Mouse (Mus musculus): ENCODE data around the gene Nfatc2. TPM values are rescaled to one million over a fixed set of nuclear protein-coding genes. Genes with fewer than 3 reads are reported as not detected.

The Nfatc2 gene
- polyA plus RNA-seq, 1 experiment from 2014 or later = 9.7 TPM

DNA sequence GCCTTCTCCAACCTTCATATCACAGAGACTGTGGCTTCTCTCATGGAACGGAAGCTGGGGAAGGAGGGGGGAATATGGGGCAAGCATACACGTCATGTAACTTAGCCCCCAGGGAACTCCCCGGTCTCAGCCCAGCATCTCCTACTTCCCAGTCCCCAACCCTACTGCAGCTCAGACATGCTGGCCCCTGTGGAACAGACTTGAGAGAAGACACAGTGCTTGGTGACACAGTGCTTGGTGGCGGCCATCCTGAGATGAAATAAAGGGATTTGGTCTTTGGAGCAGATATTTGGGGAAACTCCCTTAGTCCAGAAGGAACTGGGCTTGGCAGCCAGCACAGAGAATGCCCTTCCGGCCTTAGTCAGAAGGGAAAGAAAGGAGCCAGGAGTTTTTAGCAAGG is 87.3 kb downstream of the Nfatc2 start:
- no peak for ATAC-seq (replicated peaks; ENCODE audit: insufficient number of reproducible peaks, insufficient read depth, low FRiP score, low read depth)

DNA sequence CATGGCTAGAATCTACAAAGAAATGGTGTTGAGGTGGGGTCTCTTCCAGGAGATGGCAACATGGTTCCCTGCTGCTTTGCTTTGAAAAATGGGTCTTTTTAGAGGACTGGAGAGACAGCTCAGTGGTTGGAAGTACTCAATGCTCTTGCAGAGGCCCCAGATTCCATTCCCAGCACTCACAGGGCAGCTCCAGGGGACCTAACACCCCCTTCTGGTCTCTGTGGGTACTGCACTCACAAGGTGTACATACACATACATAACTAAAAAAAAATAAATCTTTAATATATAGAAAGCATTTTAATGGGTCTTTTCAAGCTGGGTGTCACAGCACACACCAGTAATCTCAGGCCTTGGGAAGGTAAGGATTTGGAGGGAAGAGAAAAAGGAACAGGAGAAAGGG is 89.9 kb downstream of the Nfatc2 start:
- H3K4me1 ChIP-seq (replicated peaks) = no peaks in the 10 kb centered on the region; the same call in 1 of the 2 replicates
- no peak for ATAC-seq (replicated peaks; ENCODE audit: insufficient number of reproducible peaks, insufficient read depth, low FRiP score, low read depth)
- H3K9ac ChIP-seq = no peak overlapping the region
- H3K9me3 ChIP-seq (replicated peaks) = no peaks in the 10 kb centered on the region
- H3K27me3 ChIP-seq = no peaks in the 10 kb centered on the region
- H3K27ac ChIP-seq = no peak overlapping the region
- no peak overlapping the region for H3K4me3 ChIP-seq
- no peak overlapping the region for H3K4me2 ChIP-seq
- H3K36me3 ChIP-seq = 0 out of 2 replicates have a peak, but pooled peaks cover 2% of the 10 kb centered on the region

More for the DNA sequence above, 87.3 kb downstream of the Nfatc2 start:
- H3K27ac ChIP-seq = no peak overlapping the region
- H3K36me3 ChIP-seq = no peaks in the 10 kb centered on the region
- H3K9ac ChIP-seq = no peak overlapping the region
- no peaks in the 10 kb centered on the region for H3K27me3 ChIP-seq
- H3K4me1 ChIP-seq (replicated peaks) = peaks cover 6% of the 10 kb centered on the region
- no peaks in the 10 kb centered on the region for H3K9me3 ChIP-seq (replicated peaks)
- no peak overlapping the region for H3K4me2 ChIP-seq
- WGBS = 70% methylated on average over 5 of the region's 5 CpGs
- no peak overlapping the region for H3K4me3 ChIP-seq

DNA sequence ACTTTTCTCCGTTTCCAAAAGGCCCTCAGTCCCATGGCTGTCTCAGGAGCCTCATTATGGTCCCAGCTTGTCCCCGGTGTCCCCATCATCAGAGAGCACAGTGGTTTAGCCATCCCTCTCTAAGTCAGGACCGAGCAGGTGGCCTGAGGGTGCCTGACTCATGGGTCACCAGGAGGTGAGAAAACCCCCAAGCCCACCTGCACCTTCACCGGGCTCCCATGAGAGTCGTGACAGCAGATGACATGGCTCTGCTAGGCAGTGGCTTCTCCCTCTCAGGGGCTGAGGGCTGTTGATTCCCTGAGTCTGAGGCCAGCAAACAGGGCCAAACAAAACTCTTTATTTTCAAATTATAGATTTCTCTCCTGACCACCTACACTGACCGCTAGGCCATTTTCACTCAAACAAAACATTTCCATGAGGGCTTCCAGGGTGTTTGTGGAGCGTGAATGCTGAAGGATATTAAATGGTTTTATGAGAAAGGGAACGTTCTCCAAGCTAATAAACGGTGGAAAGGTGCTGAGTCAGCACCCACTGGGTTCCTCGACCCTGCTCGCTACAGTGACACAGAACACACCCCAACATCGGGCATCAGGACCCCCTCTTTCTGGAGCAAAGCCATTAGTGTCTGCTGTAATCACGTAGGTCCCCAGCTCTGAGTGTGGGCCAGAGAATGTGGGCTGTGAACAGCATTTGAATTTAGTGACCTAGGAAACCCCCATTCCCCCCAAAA is 92.8 kb downstream of the Nfatc2 start:
- Histone ChIP-seq H3K36me3 (0 out of 2 replicates have a peak, but pooled peaks cover 6% of the 10 kb centered on the region), H3K4me3 (no peak overlapping the region), H3K9ac (no peak overlapping the region), H3K27ac (no peak overlapping the region), H3K9me3 (replicated peaks) (no peaks in the 10 kb centered on the region), H3K4me2 (no peak overlapping the region), H3K4me1 (replicated peaks) (no peaks in the 10 kb centered on the region), H3K27me3 (no peaks in the 10 kb centered on the region)
- 80% methylated on average over 13 of the region's 13 CpGs for WGBS
- ATAC-seq (replicated peaks; ENCODE audit: insufficient number of reproducible peaks, insufficient read depth, low FRiP score, low read depth) = no peak

DNA sequence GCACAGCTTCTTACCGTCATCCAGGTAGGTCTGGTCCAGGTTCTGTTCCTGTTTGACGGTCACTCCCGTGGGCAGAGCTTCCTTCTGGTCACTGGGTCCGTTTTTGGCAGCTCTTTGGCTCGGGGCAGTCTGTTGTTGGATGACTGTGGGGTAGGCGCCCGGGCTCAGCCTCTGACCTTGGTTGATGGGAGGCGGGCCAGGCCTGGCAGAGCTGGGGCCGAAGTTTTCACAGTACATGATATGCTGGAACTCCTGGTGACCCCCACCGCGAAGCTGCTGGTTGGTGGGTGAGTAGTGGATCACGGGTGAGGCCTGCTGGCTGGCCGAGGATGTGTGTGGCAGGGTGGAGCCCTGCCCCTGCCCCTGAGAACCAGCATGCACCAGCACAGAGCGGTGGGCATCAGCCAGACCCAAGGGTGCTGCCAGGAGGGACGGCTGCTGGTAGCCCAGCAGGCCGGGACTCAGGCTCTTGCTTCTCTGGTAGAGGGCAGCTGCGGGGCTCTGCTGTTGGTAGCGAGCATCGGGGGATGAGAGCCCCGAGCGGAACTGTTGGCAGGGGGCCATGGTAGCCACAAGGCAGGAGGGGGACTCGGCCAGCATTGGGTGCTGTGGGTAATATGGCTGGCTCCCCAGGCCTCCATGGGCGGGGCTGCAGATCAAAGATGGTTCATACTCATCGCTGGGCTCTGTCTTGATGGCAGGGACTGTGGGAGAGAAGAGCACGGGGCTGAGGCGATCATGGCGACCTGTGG is 96.8 kb downstream of the Nfatc2 start:
- Histone ChIP-seq H3K4me2 (no peak overlapping the region), H3K9ac (no peak overlapping the region), H3K4me3 (no peak overlapping the region), H3K36me3 (0 out of 2 replicates have a peak, but pooled peaks cover 6% of the 10 kb centered on the region), H3K27ac (no peak overlapping the region), H3K27me3 (no peaks in the 10 kb centered on the region), H3K4me1 (replicated peaks) (peaks cover 6% of the 10 kb centered on the region), H3K9me3 (replicated peaks) (no peaks in the 10 kb centered on the region)
- ATAC-seq (replicated peaks; ENCODE audit: insufficient number of reproducible peaks, insufficient read depth, low FRiP score, low read depth) = no peak
- 84% methylated on average over 27 of the region's 27 CpGs for WGBS

DNA sequence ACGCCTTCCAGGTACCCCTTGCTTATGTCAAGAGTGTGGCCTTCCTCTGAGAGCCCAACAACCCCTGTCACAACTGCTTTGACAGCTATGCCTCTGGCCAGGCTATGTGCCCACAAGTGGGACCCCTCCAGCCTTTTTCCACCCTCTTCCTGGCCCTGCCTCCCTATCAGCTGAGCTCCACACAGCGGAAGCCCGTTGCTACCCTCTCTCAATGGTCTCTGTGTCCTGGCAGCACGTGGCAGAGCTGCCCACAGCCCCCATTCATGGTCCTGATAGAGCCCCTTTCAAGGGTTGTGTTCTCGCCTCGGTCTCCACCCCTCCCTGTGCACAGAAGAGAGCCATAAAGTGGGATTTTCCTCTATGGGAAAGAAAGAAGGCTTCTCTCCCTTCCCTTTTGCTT is 97.7 kb downstream of the Nfatc2 start:
- Histone ChIP-seq H3K27me3 (no peaks in the 10 kb centered on the region), H3K36me3 (peaks cover 6% of the 10 kb centered on the region; the same call in 1 of the 2 replicates), H3K4me1 (replicated peaks) (peaks cover 6% of the 10 kb centered on the region), H3K9ac (no peak overlapping the region), H3K4me2 (no peak overlapping the region), H3K4me3 (no peak overlapping the region), H3K27ac (no peak overlapping the region), H3K9me3 (replicated peaks) (no peaks in the 10 kb centered on the region)
- WGBS = 70% methylated on average over 6 of the region's 6 CpGs
- no peak for ATAC-seq (replicated peaks; ENCODE audit: insufficient number of reproducible peaks, insufficient read depth, low FRiP score, low read depth)

DNA sequence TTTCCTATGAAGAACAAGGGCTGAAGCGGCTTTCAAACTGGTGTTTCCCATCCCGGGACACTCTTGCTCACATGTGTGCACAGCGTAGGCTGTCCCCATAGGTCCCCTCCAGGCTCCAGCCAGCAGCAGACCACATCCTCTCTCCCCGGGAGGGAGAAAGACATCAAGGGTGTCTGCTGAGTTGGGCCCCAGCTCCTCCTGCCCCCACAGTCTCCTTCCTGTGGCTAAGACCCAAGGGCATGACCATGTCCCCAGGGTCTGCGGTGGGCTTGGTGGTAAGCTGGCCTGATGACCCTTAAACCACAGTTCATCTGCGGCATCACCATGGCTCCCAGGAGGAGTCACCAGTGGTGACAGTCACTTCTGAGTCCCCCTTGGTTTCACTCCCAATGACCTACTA is 100.7 kb downstream of the Nfatc2 start:
- no peaks in the 10 kb centered on the region for H3K27me3 ChIP-seq
- no peak overlapping the region for H3K4me2 ChIP-seq
- no peak overlapping the region for H3K4me3 ChIP-seq
- H3K36me3 ChIP-seq = peaks cover 7% of the 10 kb centered on the region; the same call in 1 of the 2 replicates
- no peak for ATAC-seq (replicated peaks; ENCODE audit: insufficient number of reproducible peaks, insufficient read depth, low FRiP score, low read depth)
- H3K4me1 ChIP-seq (replicated peaks) = peaks cover 6% of the 10 kb centered on the region
- no peak overlapping the region for H3K9ac ChIP-seq
- H3K27ac ChIP-seq = no peak overlapping the region
- WGBS = 75% methylated on average over 6 of the region's 6 CpGs
- no peaks in the 10 kb centered on the region for H3K9me3 ChIP-seq (replicated peaks)

DNA sequence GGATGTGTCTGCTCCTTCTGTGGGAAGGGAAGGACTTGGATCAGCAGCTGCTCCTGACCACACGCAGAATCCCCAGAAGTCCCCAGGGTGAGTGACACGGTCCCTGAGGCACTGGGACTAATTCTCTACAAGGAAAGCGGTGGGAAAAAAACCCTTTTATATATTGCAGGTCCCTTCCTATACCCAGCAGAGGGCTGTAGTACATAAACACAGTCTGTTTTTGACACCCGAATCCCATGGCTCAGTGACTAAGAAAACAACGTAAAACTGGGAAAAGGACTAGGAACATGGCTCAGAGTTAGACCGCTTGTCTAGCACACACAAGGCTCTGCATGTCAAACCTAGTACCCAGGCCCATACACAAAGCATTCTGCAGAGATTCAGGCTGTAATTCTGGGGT is 101.2 kb downstream of the Nfatc2 start:
- no peak for ATAC-seq (replicated peaks; ENCODE audit: insufficient number of reproducible peaks, insufficient read depth, low FRiP score, low read depth)
- H3K4me3 ChIP-seq = no peak overlapping the region
- H3K4me1 ChIP-seq (replicated peaks) = peaks cover 6% of the 10 kb centered on the region
- peaks cover 7% of the 10 kb centered on the region; the same call in 1 of the 2 replicates for H3K36me3 ChIP-seq
- WGBS = 69% methylated on average over 6 of the region's 6 CpGs
- no peaks in the 10 kb centered on the region for H3K27me3 ChIP-seq
- H3K9me3 ChIP-seq (replicated peaks) = no peaks in the 10 kb centered on the region
- no peak overlapping the region for H3K4me2 ChIP-seq
- no peak overlapping the region for H3K27ac ChIP-seq
- H3K9ac ChIP-seq = no peak overlapping the region

DNA sequence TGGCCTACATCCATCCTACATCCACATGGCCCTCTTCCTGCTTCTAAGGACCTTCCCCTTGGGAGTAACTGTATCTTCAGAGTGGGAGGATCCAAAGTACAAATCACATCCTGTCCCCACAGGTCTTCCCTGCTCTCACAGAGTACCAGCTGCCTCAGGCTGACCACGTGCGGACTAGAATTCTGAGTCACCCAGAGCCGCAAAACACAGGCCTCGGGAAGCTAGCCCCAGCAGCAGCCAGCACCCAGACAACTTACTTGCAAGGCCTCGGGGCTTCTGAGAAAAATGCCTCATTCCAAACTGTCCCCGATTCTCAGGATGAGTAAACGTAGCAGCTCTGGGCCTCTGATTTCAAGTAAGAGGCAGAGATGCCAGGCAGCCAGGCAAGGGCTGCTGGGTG is 109.7 kb downstream of the Nfatc2 start:
- no peak overlapping the region for H3K9ac ChIP-seq
- WGBS = 62% methylated on average over 7 of the region's 7 CpGs
- no peak overlapping the region for H3K4me3 ChIP-seq
- H3K4me1 ChIP-seq (replicated peaks) = peaks cover 18% of the 10 kb centered on the region
- ATAC-seq (replicated peaks; ENCODE audit: insufficient number of reproducible peaks, insufficient read depth, low FRiP score, low read depth) = peak; percentile 67
- H3K9me3 ChIP-seq (replicated peaks) = no peaks in the 10 kb centered on the region; the same call in 1 of the 2 replicates
- no peak overlapping the region for H3K4me2 ChIP-seq
- no peak overlapping the region for H3K27ac ChIP-seq
- H3K27me3 ChIP-seq = no peaks in the 10 kb centered on the region
- peaks cover 4% of the 10 kb centered on the region for H3K36me3 ChIP-seq

DNA sequence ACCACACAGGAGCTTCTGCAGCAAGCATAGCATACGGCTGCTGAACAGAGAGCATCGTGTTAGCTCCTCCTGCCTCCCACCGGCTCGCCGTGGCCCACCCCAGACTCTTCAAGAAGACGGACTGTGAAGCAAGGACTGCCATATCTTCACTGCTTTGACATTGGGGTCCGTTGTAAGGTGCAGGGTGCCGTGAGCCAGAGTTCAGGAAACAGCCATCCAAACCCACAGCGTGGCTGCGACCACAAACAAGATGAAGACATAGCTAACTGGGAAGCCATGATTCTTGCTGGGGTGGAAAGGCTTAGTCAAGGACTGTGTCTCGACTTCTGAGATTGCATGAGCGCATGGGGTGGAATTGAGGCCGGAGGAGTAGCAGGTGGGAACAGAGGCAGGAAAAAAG is 111.5 kb downstream of the Nfatc2 start:
- no peak overlapping the region for H3K4me3 ChIP-seq
- peaks cover 18% of the 10 kb centered on the region for H3K4me1 ChIP-seq (replicated peaks)
- H3K27me3 ChIP-seq = no peaks in the 10 kb centered on the region
- H3K4me2 ChIP-seq = no peak overlapping the region
- no peak overlapping the region for H3K27ac ChIP-seq
- peaks cover 4% of the 10 kb centered on the region for H3K36me3 ChIP-seq
- H3K9ac ChIP-seq = no peak overlapping the region
- H3K9me3 ChIP-seq (replicated peaks) = no peaks in the 10 kb centered on the region; the same call in 1 of the 2 replicates
- ATAC-seq (replicated peaks; ENCODE audit: insufficient number of reproducible peaks, insufficient read depth, low FRiP score, low read depth) = no peak
- 85% methylated on average over 13 of the region's 13 CpGs for WGBS

DNA sequence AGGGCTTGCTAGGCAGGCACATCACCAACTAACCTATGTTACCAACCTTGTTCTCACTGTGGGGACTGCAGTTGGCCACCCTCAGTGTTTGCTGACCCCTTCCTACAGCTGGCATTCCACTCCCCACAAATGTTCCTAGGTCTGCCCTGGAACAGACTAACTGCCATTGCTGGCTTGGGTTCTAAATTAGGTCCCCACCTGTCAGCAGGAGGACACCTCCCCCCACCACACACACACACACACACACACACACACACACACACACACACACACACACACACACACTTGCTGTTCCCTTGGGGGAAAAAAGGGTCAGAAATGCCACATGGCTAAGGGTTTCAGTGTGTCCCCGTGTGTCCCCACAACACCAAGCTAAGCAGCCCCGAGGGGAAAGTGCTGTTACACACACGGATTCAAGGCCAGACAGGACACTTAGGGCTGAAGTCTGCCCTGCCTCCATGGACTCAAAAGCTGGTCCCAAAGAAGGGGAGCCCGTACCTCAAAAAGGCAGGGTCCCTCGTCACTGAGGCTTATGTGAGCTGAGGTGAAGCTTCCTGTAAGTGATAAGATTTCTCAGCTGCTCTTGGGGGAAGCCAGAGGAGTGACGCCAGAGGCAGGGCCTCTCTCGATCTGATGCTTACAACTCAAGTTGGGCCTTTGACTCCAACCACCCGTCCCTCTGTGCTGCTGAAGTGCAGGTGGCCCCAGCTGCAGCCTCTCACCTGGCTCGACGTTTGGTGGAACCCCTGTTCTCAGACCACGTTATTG is 113.1 kb downstream of the Nfatc2 start:
- no peak for ATAC-seq (replicated peaks; ENCODE audit: insufficient number of reproducible peaks, insufficient read depth, low FRiP score, low read depth)
- Histone ChIP-seq H3K4me1 (replicated peaks) (peaks cover 18% of the 10 kb centered on the region), H3K9me3 (replicated peaks) (no peaks in the 10 kb centered on the region; the same call in 1 of the 2 replicates), H3K27me3 (no peaks in the 10 kb centered on the region), H3K9ac (no peak overlapping the region), H3K4me3 (no peak overlapping the region), H3K36me3 (peaks cover 1% of the 10 kb centered on the region; the same call in 1 of the 2 replicates), H3K4me2 (no peak overlapping the region), H3K27ac (no peak overlapping the region)
- WGBS = 60% methylated on average over 11 of the region's 11 CpGs

DNA sequence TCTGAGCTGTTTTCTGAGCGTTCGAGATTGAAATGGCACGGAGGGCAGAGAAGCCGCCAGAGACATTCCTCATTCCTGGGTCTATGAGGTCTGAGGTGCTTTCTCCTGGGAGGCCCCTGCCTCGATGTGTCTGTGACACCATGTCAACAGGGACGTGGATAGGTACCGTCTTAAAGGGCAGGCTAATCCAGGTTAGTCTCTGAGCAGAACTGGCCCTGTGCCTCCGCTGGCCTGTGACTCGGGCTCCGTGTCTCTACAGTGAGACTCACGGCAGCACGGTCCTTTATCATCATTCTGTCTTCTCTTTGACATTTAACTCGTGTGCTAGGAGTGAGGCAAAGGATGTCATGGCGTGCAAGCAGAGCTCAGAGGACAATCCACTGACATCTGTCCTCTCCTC is 120.3 kb downstream of the Nfatc2 start:
- ATAC-seq (replicated peaks; ENCODE audit: insufficient number of reproducible peaks, insufficient read depth, low FRiP score, low read depth) = no peak
- Histone ChIP-seq H3K4me3 (no peak overlapping the region), H3K27me3 (peaks cover 30% of the 10 kb centered on the region), H3K9ac (no peak overlapping the region), H3K9me3 (replicated peaks) (no peaks in the 10 kb centered on the region), H3K36me3 (no peaks in the 10 kb centered on the region), H3K4me2 (no peak overlapping the region), H3K4me1 (replicated peaks) (peaks cover 12% of the 10 kb centered on the region), H3K27ac (no peak overlapping the region)
- 74% methylated on average over 14 of the region's 14 CpGs for WGBS
